Mouse (Mus musculus) olfactory bulb, adult 2 months (tissue): ENCODE data around the gene Olfr1206.

Experiments used
- CTCF ChIP-seq: fragments of 200-500 bp; IDR thresholded peaks from 2 replicates; pipeline ENCODE4 v1.5.1; 2012; ENCODE audit warnings: low read depth, mild to moderate bottlenecking, low read length, moderate library complexity; ENCODE audit not compliant: insufficient read depth
- POLR2A ChIP-seq: fragments of 200-500 bp; IDR thresholded peaks from 2 replicates; pipeline ENCODE4 v1.6.1; 2012; ENCODE audit warnings: mild to moderate bottlenecking, low read depth, low read length, moderate library complexity; ENCODE audit not compliant: insufficient read depth

GRCm38 (mm10) chr2:88848992-88849391, 14.0 kb upstream of the Olfr1206 start, which contains the start of gene Olfr1204:
- TF ChIP-seq CTCF (no peak), POLR2A (no peak)
